Mouse (Mus musculus) macrophage (primary cell): ENCODE measurements around the gene Dhdh. TPM values are rescaled to one million over a fixed set of nuclear protein-coding genes. Genes with fewer than 3 reads are reported as not detected.
"Not testable (repeated sequence)": the region's sequence is repeated elsewhere in the genome, so short reads cannot be mapped to it uniquely, and the experiment has no call there.

Experiments
- H3K27ac ChIP-seq: fragments of 350-480 bp; formaldehyde crosslinking; 2 replicates; pipeline ENCODE4 v1.9.0; 2021
- H3K36me3 ChIP-seq: fragments of 350-480 bp; formaldehyde crosslinking; 2 replicates; pipeline ENCODE4 v1.9.0; 2021; ENCODE audit errors: inconsistent target
- H3K4me3 ChIP-seq: fragments of 350-480 bp; formaldehyde crosslinking; 2 replicates; pipeline ENCODE4 v1.9.0; 2021; ENCODE audit errors: inconsistent target
- H3K79me2 ChIP-seq: fragments of 350-480 bp; formaldehyde crosslinking; 2 replicates; pipeline ENCODE4 v1.9.0; 2021; ENCODE audit errors: inconsistent target
- WGBS: methylation state at CpG from one replicate; pipeline ENCODE4 v1.1.7; 2026; ENCODE audit warnings: inconsistent platforms; ENCODE audit not compliant: missing documents; 5-methylcytosine and 5-hydroxymethylcytosine counted together
- polyA plus RNA-seq: library from polyadenylated mRNA; stranded (reverse); fragments of 250-400 nt; gene quantifications from 3 replicates; pipeline ENCODE4 v1.2.4, GENCODE M21; 2018; ENCODE audit warnings: inconsistent platforms
- total RNA-seq, 78 experiments: library from RNA; depleted of rRNA; stranded (reverse); fragments of 250-400 nt; gene quantifications; 1 replicate in 9 of 78; 2 replicates in 24 of 78; 3 replicates in 43 of 78; 4 replicates in 2 of 78; pipeline ENCODE4 v1.2.4; 2018; ENCODE audit warnings: inconsistent platforms in 56 of 78

The Dhdh gene
- 10 to 100 TPM in 18 of 26 experiments, 1 to 10 TPM in 8; 2.6 to 55.0 (median 19.6) TPM for total RNA-seq (2018; cell fraction: chromatin; rRNA removed)
- total RNA-seq (2018; cell fraction: cytosol; rRNA removed): 10 to 100 TPM in 22 of 26 experiments, 1 to 10 TPM in 4; 8.2 to 18.0 (median 12.3) TPM
- total RNA-seq (2018; cell fraction: nucleus; rRNA removed): 10 to 100 TPM in 16 of 26 experiments, 1 to 10 TPM in 10; 4.7 to 44.0 (median 13.7) TPM
- 12.5 to 24.6 TPM (median 12.8 TPM) in 3 replicates for polyA plus RNA-seq

- H3K36me3 ChIP-seq: peaks cover 6% of the 10 kb centered on the region; the same call in 1 of the 2 replicates
- peak within 1 kb of the TSS; percentile 49 for H3K27ac ChIP-seq
- H3K4me3 ChIP-seq: peak within 1 kb of the TSS; percentile 79
- WGBS: 14% methylated on average over 34 of the region's 38 CpGs
- H3K79me2 ChIP-seq: no peaks in the 10 kb centered on the region
Measured at GRCm38 (mm10) chr7:45488293-45489204, at the start of gene Dhdh. Gene Dhdh (minus strand): TSS chr7:45488805.

- Histone ChIP-seq H3K79me2 (no peaks in the 10 kb centered on the region), H3K36me3 (no peaks in the 10 kb centered on the region), H3K4me3 (peak overlapping the region; percentile 47), H3K27ac (peak overlapping the region; percentile 42)
- WGBS: 89% methylated on average over 8 of the region's 10 CpGs
Measured at GRCm38 (mm10) chr7:45537602-45538001, 49.0 kb upstream of the Dhdh start.

GRCm38 (mm10) chr7:45535676-45536075 lies 47.1 kb upstream of the Dhdh start:
- H3K4me3 ChIP-seq: no peak overlapping the region
- H3K36me3 ChIP-seq: no peaks in the 10 kb centered on the region
- 64% methylated on average over 1 of the region's 1 CpGs for WGBS
- peak overlapping the region; percentile 76 for H3K27ac ChIP-seq
- H3K79me2 ChIP-seq: no peaks in the 10 kb centered on the region

- Histone ChIP-seq H3K27ac (no peak overlapping the region), H3K79me2 (peaks cover 3% of the 10 kb centered on the region), H3K4me3 (no peak overlapping the region), H3K36me3 (no peaks in the 10 kb centered on the region)
- WGBS: 88% methylated on average over 2 of the region's 2 CpGs
Measured at GRCm38 (mm10) chr7:45530643-45531042, 42.0 kb upstream of the Dhdh start.

GRCm38 (mm10) chr7:45529461-45529860 lies 40.9 kb upstream of the Dhdh start:
- Histone ChIP-seq H3K79me2 (peaks cover 15% of the 10 kb centered on the region), H3K4me3 (no peak overlapping the region), H3K36me3 (no peaks in the 10 kb centered on the region), H3K27ac (peak overlapping the region; percentile 37; the same call in 1 of the 2 replicates)
- whole genome bisulfite sequencing: 3% methylated on average over 6 of the region's 6 CpGs

GRCm38 (mm10) chr7:45527169-45527568 lies 38.6 kb upstream of the Dhdh start:
- H3K79me2 ChIP-seq: peaks cover 38% of the 10 kb centered on the region
- not testable (repeated sequence) for H3K27ac ChIP-seq, H3K36me3 ChIP-seq, H3K4me3 ChIP-seq
- WGBS: 89% methylated on average over 5 of the region's 6 CpGs

GRCm38 (mm10) chr7:45526474-45527120 lies 38.0 kb upstream of the Dhdh start:
- H3K27ac ChIP-seq: peak overlapping the region; percentile 88
- WGBS: 64% methylated on average over 3 of the region's 7 CpGs
- H3K4me3 ChIP-seq: peak overlapping the region; percentile 95
- H3K79me2 ChIP-seq: peaks cover 40% of the 10 kb centered on the region
- H3K36me3 ChIP-seq: no peaks in the 10 kb centered on the region

GRCm38 (mm10) chr7:45525809-45526473 lies 37.3 kb upstream of the Dhdh start, which contains the start of the genes Ppp1r15a and Plekha4:
Gene Ppp1r15a (minus strand): TSS chr7:45526268.
Gene Plekha4 (plus strand): TSS chr7:45526330.
- Histone ChIP-seq H3K36me3 (no peaks in the 10 kb centered on the region), H3K4me3 (peak within 1 kb of the TSS; percentile 95), H3K79me2 (peaks cover 40% of the 10 kb centered on the region), H3K27ac (peak within 1 kb of the TSS; percentile 88)
- under 1% methylated on average over 53 of the region's 54 CpGs for WGBS

- peak overlapping the region; percentile 95 for H3K4me3 ChIP-seq
- 14% methylated on average over 12 of the region's 12 CpGs for WGBS
- H3K36me3 ChIP-seq: no peaks in the 10 kb centered on the region
- H3K27ac ChIP-seq: peak overlapping the region; percentile 88
- peaks cover 40% of the 10 kb centered on the region for H3K79me2 ChIP-seq
Measured at GRCm38 (mm10) chr7:45524841-45525621, 36.4 kb upstream of the Dhdh start.

- Histone ChIP-seq H3K4me3 (peak overlapping the region; percentile 17; the same call in 1 of the 2 replicates), H3K79me2 (peaks cover 40% of the 10 kb centered on the region), H3K36me3 (no peaks in the 10 kb centered on the region), H3K27ac (peak overlapping the region; percentile 27; the same call in 1 of the 2 replicates)
- WGBS: 75% methylated on average over 10 of the region's 13 CpGs
Measured at GRCm38 (mm10) chr7:45523678-45524170, 35.1 kb upstream of the Dhdh start.

GRCm38 (mm10) chr7:45522957-45523676 lies 34.5 kb upstream of the Dhdh start:
- Histone ChIP-seq H3K36me3 (no peaks in the 10 kb centered on the region), H3K27ac (peak overlapping the region; percentile 27; the same call in 1 of the 2 replicates), H3K4me3 (peak overlapping the region; percentile 17; the same call in 1 of the 2 replicates), H3K79me2 (peaks cover 40% of the 10 kb centered on the region)
- WGBS: 90% methylated on average over 15 of the region's 18 CpGs

- Histone ChIP-seq H3K36me3 (no peaks in the 10 kb centered on the region), H3K27ac (no peak overlapping the region), H3K4me3 (no peak overlapping the region; the same call in 1 of the 2 replicates), H3K79me2 (peaks cover 40% of the 10 kb centered on the region)
- WGBS: 66% methylated on average over 16 of the region's 16 CpGs
Measured at GRCm38 (mm10) chr7:45522194-45522752, 33.7 kb upstream of the Dhdh start.
